Mouse (Mus musculus): ENCODE data around the gene Taz.

DNA sequence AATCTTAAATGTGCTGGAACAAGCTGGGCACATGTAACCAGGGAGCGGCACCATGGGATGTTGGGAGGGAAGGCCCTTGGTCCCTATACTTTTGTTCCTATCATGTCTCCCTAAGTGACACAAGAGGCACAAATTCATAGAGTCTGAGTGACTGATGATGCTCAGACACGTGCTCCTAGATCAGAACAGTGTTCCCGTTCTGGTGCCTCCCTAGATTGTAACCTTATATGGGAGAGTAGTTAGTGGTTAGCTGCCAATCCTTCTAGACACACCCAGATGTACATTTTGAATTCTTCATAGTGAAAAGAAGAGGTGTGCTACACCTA, 12.0 kb upstream of the Taz start:
- TF ChIP-seq CTCF (IDR thresholded peaks at IDR 0.05; ENCODE audit: low read depth, low read length) (no peak), POLR2A (IDR thresholded peaks at IDR 0.05; ENCODE audit: insufficient read depth, low read length) (no peak), EP300 (IDR thresholded peaks at IDR 0.05; ENCODE audit: insufficient read depth, low read depth, low read length) (no peak)
